Mouse (Mus musculus) stomach, postnatal 0 days (tissue): ENCODE measurements around the gene Upk3b.

Experiments used
- CTCF ChIP-seq: IDR thresholded peaks from 2 replicates; pipeline ENCODE4 v1.5.1; 2016; ENCODE audit warnings: antibody characterized with exemption, low read depth, mild to moderate bottlenecking, moderate library complexity
- EP300 ChIP-seq: optimal IDR thresholded peaks from 2 replicates; pipeline ENCODE3; 2016; ENCODE audit warnings: antibody characterized with exemption

DNA sequence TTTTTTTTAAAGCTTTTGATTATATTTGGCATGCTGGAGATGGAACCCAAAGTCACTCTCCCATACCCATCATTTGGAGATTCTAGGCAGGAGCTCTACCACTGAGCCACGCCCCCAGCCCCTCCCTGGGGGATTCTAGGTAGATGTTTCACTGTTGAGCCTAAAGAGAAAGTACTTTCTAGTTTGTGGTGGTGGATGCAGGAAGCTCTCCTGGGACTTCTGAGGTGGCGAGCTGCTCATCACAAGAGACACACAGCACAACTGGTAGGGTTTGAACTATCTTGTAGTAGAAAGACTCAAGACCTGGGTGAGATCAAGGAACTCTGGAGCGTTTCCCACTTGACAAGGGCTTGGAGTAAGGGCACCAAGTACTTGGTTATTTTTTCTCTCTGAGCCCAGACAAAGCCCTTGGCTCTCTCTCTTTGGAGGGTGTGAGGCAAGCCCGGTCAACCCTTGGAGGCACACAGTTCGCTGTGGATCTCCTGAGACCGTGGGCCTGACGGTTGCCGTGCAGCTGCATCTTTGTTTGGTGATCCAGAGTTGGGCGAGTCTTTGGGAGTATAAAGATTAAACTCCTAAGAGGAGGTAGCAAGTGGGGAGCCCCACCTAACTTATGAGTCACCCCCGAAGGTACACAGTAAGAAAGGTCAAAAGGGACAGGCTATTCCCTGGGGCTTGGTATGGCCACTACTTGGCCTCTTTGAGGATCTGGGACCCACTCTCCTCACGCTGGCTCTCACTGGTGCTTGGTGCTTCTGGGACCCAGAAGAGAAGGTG, 16.2 kb downstream of the Upk3b start, which contains the start of gene Upk3bl:
- TF ChIP-seq CTCF, result no peak
- no peak for TF ChIP-seq EP300
